Mouse (Mus musculus) liver, embryonic 14.5 days (tissue): ENCODE measurements around the gene Hmgcs2. TPM values are rescaled to one million over a fixed set of nuclear protein-coding genes. Genes with fewer than 3 reads are reported as not detected.

Experiments used
- ATAC-seq: fragments of 200-750 bp; cut with Nextera tagmentation; 2 replicates; pipeline ENCODE4 v1.8.0; 2017; ENCODE audit warnings: moderate number of reproducible peaks, mild to moderate bottlenecking, moderate library complexity; ENCODE audit not compliant: insufficient read depth
- DNase-seq, 3 experiments: peaks; one replicate each; pipeline ENCODE4 v3.0.0-alpha.2; 2012 to 2013; ENCODE audit warnings: low read depth in 3 of 3, low spot score in 3 of 3
- H3K27ac ChIP-seq: fragments of 300-500 bp; sonication (generic); 2 replicates; pipeline ENCODE4 v1.5.1; 2014; ENCODE audit warnings: moderate library complexity, mild to moderate bottlenecking, control low read depth, inconsistent platforms
- H3K27me3 ChIP-seq: fragments of 300-500 bp; sonication (generic); 2 replicates; pipeline ENCODE4 v1.6.1; 2014; ENCODE audit warnings: mild to moderate bottlenecking, low read length, moderate library complexity; ENCODE audit not compliant: control insufficient read depth, insufficient read depth
- H3K36me3 ChIP-seq: fragments of 300-500 bp; sonication (generic); replicated peaks from 2 replicates; pipeline ENCODE4 v1.6.1; 2014; ENCODE audit warnings: low read depth; ENCODE audit not compliant: control insufficient read depth, insufficient read depth
- H3K4me1 ChIP-seq, 2 experiments: fragments of 200-500 bp in 1 of 2; fragments of 300-500 bp in 1 of 2; sonication (generic) in 1 of 2; replicated peaks; 2 replicates each; pipeline ENCODE4 v1.6.1; 2012 to 2014; ENCODE audit warnings: antibody characterized with exemption in 1 of 2, inconsistent platforms in 1 of 2, low read length in 1 of 2; ENCODE audit not compliant: control insufficient read depth in 2 of 2, insufficient read depth in 2 of 2
- H3K4me2 ChIP-seq: fragments of 300-500 bp; sonication (generic); 2 replicates; pipeline ENCODE4 v1.6.1; 2014; ENCODE audit warnings: low read depth, mild to moderate bottlenecking, control low read depth, moderate library complexity
- H3K4me3 ChIP-seq, 2 experiments: fragments of 200-500 bp in 1 of 2; fragments of 300-500 bp in 1 of 2; sonication (generic) in 1 of 2; 2 replicates each; pipeline ENCODE4 v1.5.1; 2012 to 2014; ENCODE audit warnings: low read depth in 2 of 2, low read length in 2 of 2, mild to moderate bottlenecking in 2 of 2, control low read depth in 1 of 2, inconsistent platforms in 1 of 2, moderate library complexity in 1 of 2; ENCODE audit not compliant: insufficient read depth in 1 of 2
- H3K9ac ChIP-seq: fragments of 300-500 bp; sonication (generic); replicated peaks from 2 replicates; pipeline ENCODE4 v1.6.1; 2014; ENCODE audit warnings: mild to moderate bottlenecking, control low read depth, moderate library complexity
- H3K9me3 ChIP-seq: fragments of 300-500 bp; sonication (generic); 2 replicates; pipeline ENCODE4 v1.6.1; 2016; ENCODE audit warnings: low read length, mixed read lengths; ENCODE audit not compliant: control insufficient read depth
- CTCF ChIP-seq: IDR thresholded peaks from 2 replicates; pipeline ENCODE4 v1.5.1; 2016; ENCODE audit warnings: antibody characterized with exemption, low read depth, control low read depth
- EP300 ChIP-seq: IDR thresholded peaks from 2 replicates; pipeline ENCODE4 v1.6.1; 2016; ENCODE audit warnings: antibody characterized with exemption, low read depth
- WGBS: fragments of 180-500 bp; shearing (Covaris S2); extraction: QIAGEN DNeasy Blood & Tissue Kit; methylation state at CpG from one replicate; pipeline ENCODE4 v1.1.7; 2014; ENCODE audit not compliant: insufficient replicate concordance; 5-methylcytosine and 5-hydroxymethylcytosine counted together
- polyA plus RNA-seq, 2 experiments: library from polyadenylated mRNA; depleted of rRNA in 1 of 2; stranded (reverse) in 1 of 2; unstranded in 1 of 2; fragments of >200 nt; fragmentation: Nextera tagmentation in 1 of 2; extraction: Ambion mirVana in 1 of 2; gene quantifications; 2 replicates each; pipeline versions ENCODE4 v1.2.1 to v1.2.3; 2012 to 2014

Hmgcs2 gene
- polyA plus RNA-seq, 2 experiments: 32.1 to 85.7 TPM

GRCm38 (mm10) chr3:98249833-98250448 lies 30.3 kb upstream of the Hmgcs2 start:
- Histone ChIP-seq H3K36me3 (no peaks in the 10 kb centered on the region), H3K27me3 (no peaks in the 10 kb centered on the region), H3K4me1 (peaks cover 0 to 16% of the 10 kb centered on the region in 2 experiments; a peak in 3 of 4 replicates), H3K4me3 (no peak overlapping the region), H3K9ac (no peak overlapping the region), H3K27ac (no peak overlapping the region), H3K4me2 (no peak overlapping the region), H3K9me3 (no peaks in the 10 kb centered on the region)
- TF ChIP-seq EP300: no peak
- 60% methylated on average over 11 of the region's 11 CpGs for WGBS
- ATAC-seq (no peak), DNase-seq (no peak)

GRCm38 (mm10) chr3:98254059-98254458 lies 26.2 kb upstream of the Hmgcs2 start:
- H3K27ac ChIP-seq: no peak overlapping the region
- no peak overlapping the region for H3K9ac ChIP-seq
- 0 out of 4 replicates have a peak, but pooled peaks cover 0 to 2% of the 10 kb centered on the region in 2 experiments for H3K4me1 ChIP-seq
- H3K27me3 ChIP-seq: no peaks in the 10 kb centered on the region
- no peak for TF ChIP-seq EP300
- no peak for TF ChIP-seq CTCF
- no peaks in the 10 kb centered on the region for H3K9me3 ChIP-seq
- H3K36me3 ChIP-seq: no peaks in the 10 kb centered on the region
- 63% methylated on average over 2 of the region's 3 CpGs for WGBS
- no peak overlapping the region for H3K4me2 ChIP-seq
- ATAC-seq (no peak), DNase-seq (no peak)
- H3K4me3 ChIP-seq: no peak overlapping the region

GRCm38 (mm10) chr3:98254656-98255583 lies 25.3 kb upstream of the Hmgcs2 start:
- H3K4me3 ChIP-seq: no peak overlapping the region
- no peak for DNase-seq
- no peaks in the 10 kb centered on the region for H3K9me3 ChIP-seq
- ATAC-seq: no peak
- H3K9ac ChIP-seq: no peak overlapping the region
- no peak overlapping the region for H3K27ac ChIP-seq
- H3K4me2 ChIP-seq: no peak overlapping the region
- 0 out of 4 replicates have a peak, but pooled peaks cover 0 to 2% of the 10 kb centered on the region in 2 experiments for H3K4me1 ChIP-seq
- TF ChIP-seq CTCF: no peak
- H3K27me3 ChIP-seq: no peaks in the 10 kb centered on the region
- H3K36me3 ChIP-seq: no peaks in the 10 kb centered on the region
- WGBS: 77% methylated on average over 8 of the region's 8 CpGs

- Histone ChIP-seq H3K4me2 (no peak overlapping the region), H3K9me3 (no peaks in the 10 kb centered on the region), H3K9ac (no peak overlapping the region), H3K4me3 (no peak overlapping the region), H3K4me1 (peaks cover 6 to 14% of the 10 kb centered on the region in 2 experiments), H3K36me3 (no peaks in the 10 kb centered on the region), H3K27ac (no peak overlapping the region), H3K27me3 (no peaks in the 10 kb centered on the region)
- no peak for DNase-seq
- TF ChIP-seq CTCF: no peak
- no peak for TF ChIP-seq EP300
- WGBS: 65% methylated on average over 4 of the region's 4 CpGs
- ATAC-seq: no peak
These were observed 21.5 kb upstream of the Hmgcs2 start for GRCm38 (mm10) chr3:98258723-98259122.

GRCm38 (mm10) chr3:98259271-98259751 lies 20.9 kb upstream of the Hmgcs2 start:
- Histone ChIP-seq H3K36me3 (no peaks in the 10 kb centered on the region), H3K4me1 (peaks cover 6 to 12% of the 10 kb centered on the region in 2 experiments), H3K27me3 (no peaks in the 10 kb centered on the region), H3K9me3 (no peaks in the 10 kb centered on the region), H3K4me2 (no peak overlapping the region), H3K9ac (no peak overlapping the region), H3K4me3 (no peak overlapping the region), H3K27ac (no peak overlapping the region)
- no peak for TF ChIP-seq EP300
- no peak for TF ChIP-seq CTCF
- no peak for DNase-seq
- WGBS: 77% methylated on average over 5 of the region's 5 CpGs
- no peak for ATAC-seq
